29 mouse cellular contexts compared by ENCODE assay signal in genomic region chr6:17201916-17202636, GRCm38 (mm10).
DNase-seq lines count a peak whose midpoint lies in the region; ATAC-seq lines count a peak whose summit lies in the region.
"Had no signal": no experiment of that assay in that cellular context is flagged by ENCODE, and none has a peak within 500 bp of the region (broad histone marks: within the 10 kb centered on the region; RNA-seq: fewer than 3 reads in every experiment).

No protein-coding gene starts in this region.

- peak; percentile 76 for ATAC-seq in frontal cortex, adult (ENCODE audit: low TSS enrichment)
- no peak for ATAC-seq in midbrain, embryonic 15.5 days (replicated peaks)
- ATAC-seq: intestine, embryonic 15.5 days; liver, postnatal 0 days had no signal

- DNase-seq in frontal cortex, adult 2 months (ENCODE audit: extremely low spot score in 1 of 2, low spot score in 1 of 2): no peak
- DNase-seq in 3T3-L1 (ENCODE audit: low read depth, low spot score): peak; percentile 89
- peak; percentile 75 for DNase-seq in adipocyte (ENCODE audit: low spot score)
- peak; percentile 87 for DNase-seq in gonadal fat pad, adult 2 months (ENCODE audit: low read depth)
- DNase-seq in hindbrain, embryonic 10.5 days (ENCODE audit: low spot score): no peak
- no peak for DNase-seq in cerebellum, adult 8-10 months
- DNase-seq: adrenal gland, postnatal 25 days; B cell, adult 2 months; cerebellum, postnatal 10 days; gastrocnemius, postnatal 10 days; heart, postnatal 36 days; kidney, adult 9 months; kidney, postnatal 25 days; liver, postnatal 0 days; lung, postnatal 14 days; retina, postnatal 1 day; thymus, adult 18-20 months; thymus, postnatal 36 days had no signal

- H3K9ac ChIP-seq in midbrain, embryonic 15.5 days: no peak overlapping the region
- H3K9ac ChIP-seq: embryonic facial prominence, embryonic 12.5 days; hindbrain, embryonic 15.5 days; intestine, embryonic 15.5 days; limb, embryonic 12.5 days; liver, postnatal 0 days; neural tube, embryonic 12.5 days; stomach, embryonic 15.5 days had no signal

- WGBS in hindbrain, embryonic 10.5 days: 85% methylated on average over 6 of the region's 6 CpGs
- 86% methylated on average over 6 of the region's 6 CpGs for WGBS in midbrain, embryonic 15.5 days

- H3K4me1 ChIP-seq in hindbrain, embryonic 10.5 days (replicated peaks): peaks cover 6% of the 10 kb centered on the region
- H3K4me1 ChIP-seq in midbrain, embryonic 15.5 days: peaks cover 5% of the 10 kb centered on the region; the same call in 1 of the 2 replicates
- H3K4me1 ChIP-seq: embryonic facial prominence, embryonic 12.5 days; intestine, embryonic 15.5 days; limb, embryonic 12.5 days; neural tube, embryonic 12.5 days; stomach, embryonic 15.5 days had no signal

- H3K27ac ChIP-seq in hindbrain, embryonic 10.5 days: no peak overlapping the region
- H3K27ac ChIP-seq in midbrain, embryonic 15.5 days: no peak overlapping the region
- H3K27ac ChIP-seq: embryonic facial prominence, embryonic 12.5 days; forebrain, embryonic 10.5 days; hindbrain, embryonic 15.5 days; intestine, embryonic 15.5 days; limb, embryonic 12.5 days; neural tube, embryonic 12.5 days; stomach, embryonic 15.5 days had no signal

- no peaks in the 10 kb centered on the region for H3K9me3 ChIP-seq in hindbrain, embryonic 10.5 days
- no peaks in the 10 kb centered on the region for H3K9me3 ChIP-seq in midbrain, embryonic 15.5 days
- H3K9me3 ChIP-seq: embryonic facial prominence, embryonic 12.5 days; forebrain, embryonic 10.5 days; hindbrain, embryonic 15.5 days; intestine, embryonic 15.5 days; limb, embryonic 12.5 days; neural tube, embryonic 12.5 days; stomach, embryonic 15.5 days had no signal

- H3K36me3 ChIP-seq in hindbrain, embryonic 10.5 days: no peaks in the 10 kb centered on the region
- H3K36me3 ChIP-seq in midbrain, embryonic 15.5 days (replicated peaks): no peaks in the 10 kb centered on the region
- H3K36me3 ChIP-seq: embryonic facial prominence, embryonic 12.5 days; forebrain, embryonic 10.5 days; hindbrain, embryonic 15.5 days; intestine, embryonic 15.5 days; limb, embryonic 12.5 days; neural tube, embryonic 12.5 days; stomach, embryonic 15.5 days had no signal

- no peak overlapping the region for H3K4me3 ChIP-seq in hindbrain, embryonic 10.5 days
- H3K4me3 ChIP-seq in midbrain, embryonic 15.5 days: no peak overlapping the region
- H3K4me3 ChIP-seq: embryonic facial prominence, embryonic 12.5 days; forebrain, embryonic 10.5 days; hindbrain, embryonic 15.5 days; intestine, embryonic 15.5 days; limb, embryonic 12.5 days; neural tube, embryonic 12.5 days; stomach, embryonic 15.5 days had no signal

- H3K27me3 ChIP-seq in hindbrain, embryonic 10.5 days (ENCODE audit: insufficient read depth, poor library complexity, severe bottlenecking): no peaks in the 10 kb centered on the region
- no peaks in the 10 kb centered on the region for H3K27me3 ChIP-seq in midbrain, embryonic 15.5 days (replicated peaks)
- H3K27me3 ChIP-seq: embryonic facial prominence, embryonic 12.5 days; hindbrain, embryonic 15.5 days; intestine, embryonic 15.5 days; limb, embryonic 12.5 days; neural tube, embryonic 12.5 days; stomach, embryonic 15.5 days had no signal

- no peak overlapping the region for H3K4me2 ChIP-seq in midbrain, embryonic 15.5 days
- H3K4me2 ChIP-seq: embryonic facial prominence, embryonic 12.5 days; hindbrain, embryonic 15.5 days; intestine, embryonic 15.5 days; limb, embryonic 12.5 days; liver, embryonic 11.5 days; midbrain, embryonic 11.5 days; neural tube, embryonic 12.5 days; stomach, embryonic 15.5 days had no signal

Comparison
In these comparisons a context has a peak if more than half of its experiments do, and no peak if none do; other contexts are left out.
1. DNase-seq: peak in 3T3-L1 (single experiment), adipocyte (single experiment) and gonadal fat pad, adult 2 months (single experiment); none in frontal cortex, adult 2 months (0 of 2), hindbrain, embryonic 10.5 days (single experiment) and cerebellum, adult 8-10 months (single experiment).